9 mouse cellular contexts compared by ENCODE assay signal in the genomic region with DNA sequence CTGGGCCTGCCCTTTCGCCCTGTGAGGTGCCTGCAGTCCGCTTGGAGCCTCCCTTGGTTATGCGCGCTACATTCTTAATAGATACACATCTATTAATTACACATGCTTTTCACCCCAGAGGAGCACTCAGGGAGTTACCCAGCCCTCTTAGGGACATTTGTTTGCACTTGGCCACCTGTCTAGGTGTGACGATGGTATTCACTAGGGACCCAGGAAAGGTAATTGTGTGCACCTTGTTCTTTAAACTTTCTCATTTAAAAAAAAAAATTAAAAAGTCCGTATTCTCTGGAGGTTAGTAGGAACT. TPM values are rescaled to one million over a fixed set of nuclear protein-coding genes. Genes with fewer than 3 reads are reported as not detected.
A peak's percentile ranks its signal among the peaks of the same experiment; 100 is the strongest.
DNase-seq lines count a peak whose midpoint lies in the region; ATAC-seq lines count a peak whose summit lies in the region.
"Had no signal": no experiment of that assay in that cellular context is flagged by ENCODE, and none has a peak within 500 bp of the region (broad histone marks: within the 10 kb centered on the region; RNA-seq: fewer than 3 reads in every experiment).

No protein-coding gene starts in this region.

- WGBS in intestine, embryonic 16.5 days = 8% methylated on average over 6 of the region's 6 CpGs

- H3K9ac ChIP-seq in intestine, embryonic 16.5 days (ENCODE audit: low read depth, low read length) = peak overlapping the region; percentile 82

- 0 out of 2 replicates have a peak, but pooled peaks cover 2% of the 10 kb centered on the region for H3K9me3 ChIP-seq in megakaryocyte, embryonic 14.5 days
- no peaks in the 10 kb centered on the region for H3K9me3 ChIP-seq in intestine, embryonic 16.5 days (ENCODE audit: control insufficient read depth, low read length)

- H3K27me3 ChIP-seq in megakaryocyte, embryonic 14.5 days (replicated peaks) = peaks cover 63% of the 10 kb centered on the region
- no peaks in the 10 kb centered on the region; the same call in 1 of the 2 replicates for H3K27me3 ChIP-seq in intestine, embryonic 16.5 days (replicated peaks; ENCODE audit: control insufficient read depth, insufficient read depth, low read length)
- H3K27me3 ChIP-seq in splenic B cell, adult 2 months (ENCODE audit: control insufficient read depth, insufficient read depth, low read length, poor library complexity, severe bottlenecking) = no peaks in the 10 kb centered on the region; the same call in none of the 2 replicates

- H3K4me2 ChIP-seq in intestine, embryonic 16.5 days (ENCODE audit: low read depth, low read length) = peak overlapping the region; percentile 95

- no peaks in the 10 kb centered on the region for H3K36me3 ChIP-seq in megakaryocyte, embryonic 14.5 days (replicated peaks; ENCODE audit: low read length)
- H3K36me3 ChIP-seq in intestine, embryonic 16.5 days (ENCODE audit: control insufficient read depth, insufficient read depth, low read length) = no peaks in the 10 kb centered on the region
- H3K36me3 ChIP-seq in splenic B cell, adult 2 months (ENCODE audit: control insufficient read depth, insufficient read depth, low read length, poor library complexity, severe bottlenecking) = no peaks in the 10 kb centered on the region

- H3K4me3 ChIP-seq in megakaryocyte, embryonic 14.5 days (replicated peaks) = peak overlapping the region; percentile 92
- peak overlapping the region; percentile 83 for H3K4me3 ChIP-seq in intestine, embryonic 16.5 days (ENCODE audit: low read length)

- ATAC-seq in megakaryocyte, adult 5-6 weeks (ENCODE audit: poor library complexity, severe bottlenecking) = no peak
- ATAC-seq in intestine, embryonic 16.5 days = no peak
- no peak for ATAC-seq in CD4-positive, CD25-positive, alpha-beta regulatory T cell, adult 4 months

- no peak overlapping the region for H3K27ac ChIP-seq in intestine, embryonic 16.5 days (ENCODE audit: low read length)

- peaks cover 14% of the 10 kb centered on the region for H3K4me1 ChIP-seq in megakaryocyte, embryonic 14.5 days
- peaks cover 4% of the 10 kb centered on the region; the same call in 1 of the 2 replicates for H3K4me1 ChIP-seq in intestine, embryonic 16.5 days (ENCODE audit: control insufficient read depth, insufficient read depth, low read length)

- peak; percentile 44 for DNase-seq in cerebellum, adult 9-10 months
- no peak for DNase-seq in cerebellum, adult 18-20 months
- peak; percentile 9 for DNase-seq in splenic B cell, adult 2 months (ENCODE audit: low read depth, low spot score)
- DNase-seq in natural killer cell, adult 2 months (ENCODE audit: low spot score in 2 of 2) = no peak

RNA-seq across cellular contexts. Expression of a gene that starts 0.4 kb away (rescaled TPM):
- polyA plus RNA-seq in megakaryocyte, embryonic 14.5 days (2012; ENCODE audit: insufficient read depth, low replicate concordance) = not detected in 2 replicates
- 4.3 and 4.6 TPM in 2 replicates for total RNA-seq in megakaryocyte, adult 5-6 weeks (2015)
- total RNA-seq in megakaryocyte, adult 5-6 weeks (2017) = 2.2 and 2.6 TPM in 2 replicates
- 5.4 and 5.9 TPM in 2 replicates for polyA plus RNA-seq in intestine, embryonic 16.5 days (2015; fragmentation: Nextera tagmentation; extraction: Ambion mirVana)
- 1 to 10 TPM; 8.2 to 9.6 TPM for polyA plus RNA-seq in CD4-positive, CD25-positive, alpha-beta regulatory T cell, adult 4 months (2017; shearing (Covaris generic))
- polyA plus RNA-seq: C2C12 had no signal

Comparison
In these comparisons a context has a peak if more than half of its experiments do, and no peak if none do; other contexts are left out.
1. DNase-seq: peak in cerebellum, adult 9-10 months (single experiment) and splenic B cell, adult 2 months (single experiment); none in cerebellum, adult 18-20 months (0 of 2) and natural killer cell, adult 2 months (0 of 2).